Mouse (Mus musculus) cerebellum, adult 18-20 months (tissue): ENCODE data around the gene Ldlrad1.

Experiments used
- DNase-seq, 2 experiments: peaks; one replicate each; pipeline ENCODE4 v3.0.0; 2021

The Ldlrad1 gene

GRCm38 (mm10) chr4:107211936-107212335 is 3.0 kb downstream of the Ldlrad1 start:
- DNase-seq, result no peak

- no peak for DNase-seq
Observed at GRCm38 (mm10) chr4:107213279-107214011, 4.5 kb downstream of the Ldlrad1 start.

- DNase-seq, result no peak
Observed at GRCm38 (mm10) chr4:107217574-107217973, 8.6 kb downstream of the Ldlrad1 start.

- DNase-seq, result peak; percentile 13 to 17
Observed at GRCm38 (mm10) chr4:107221524-107221923, 12.5 kb downstream of the Ldlrad1 start.

- DNase-seq, result peak in 1 of 2 experiments; percentile 25
Observed at GRCm38 (mm10) chr4:107223225-107224204, 14.5 kb downstream of the Ldlrad1 start.

GRCm38 (mm10) chr4:107226313-107226712 is 17.3 kb downstream of the Ldlrad1 start:
- DNase-seq, result no peak

GRCm38 (mm10) chr4:107232219-107232618 is 23.2 kb downstream of the Ldlrad1 start:
- no peak for DNase-seq

GRCm38 (mm10) chr4:107238253-107238652 is 29.3 kb downstream of the Ldlrad1 start:
- no peak for DNase-seq

GRCm38 (mm10) chr4:107240196-107240595 is 31.2 kb downstream of the Ldlrad1 start:
- no peak for DNase-seq

GRCm38 (mm10) chr4:107243365-107244333 is 34.7 kb downstream of the Ldlrad1 start:
- no peak for DNase-seq

GRCm38 (mm10) chr4:107245368-107245767 is 36.4 kb downstream of the Ldlrad1 start:
- DNase-seq, result no peak

- DNase-seq, result no peak
Observed at GRCm38 (mm10) chr4:107246040-107246439, 37.1 kb downstream of the Ldlrad1 start.

- DNase-seq, result no peak
Observed at GRCm38 (mm10) chr4:107247110-107247509, 38.1 kb downstream of the Ldlrad1 start.

- no peak for DNase-seq
Observed at GRCm38 (mm10) chr4:107248061-107248460, 39.1 kb downstream of the Ldlrad1 start.

- no peak for DNase-seq
Observed at GRCm38 (mm10) chr4:107249471-107249870, 40.5 kb downstream of the Ldlrad1 start.

GRCm38 (mm10) chr4:107250494-107250893 is 41.5 kb downstream of the Ldlrad1 start:
- DNase-seq, result peak; percentile 49 to 54

GRCm38 (mm10) chr4:107252522-107252921 is 43.5 kb downstream of the Ldlrad1 start:
- DNase-seq, result peak; percentile 18 to 28

GRCm38 (mm10) chr4:107253125-107254091 is 44.4 kb downstream of the Ldlrad1 start, which contains the start of the genes Lrrc42 and Hspb11:
Gene Lrrc42 (minus strand): TSS chr4:107253532.
Gene Hspb11 (plus strand): TSS chr4:107253593.
- DNase-seq, result peak; percentile 94 to 96

- no peak for DNase-seq
Observed at GRCm38 (mm10) chr4:107254414-107254813, 45.4 kb downstream of the Ldlrad1 start.

- DNase-seq, result no peak
Observed at GRCm38 (mm10) chr4:107260001-107260400, 51.0 kb downstream of the Ldlrad1 start.
